Mouse (Mus musculus) stomach, postnatal 0 days (tissue): ENCODE measurements around the gene Fam92b. TPM values are rescaled to one million over a fixed set of nuclear protein-coding genes. Genes with fewer than 3 reads are reported as not detected.

ENCODE experiments used
- ATAC-seq: fragments of 200-750 bp; cut with Nextera tagmentation; 2 replicates; pipeline ENCODE4 v1.8.0; 2017; ENCODE audit not compliant: low FRiP score, low TSS enrichment
- DNase-seq: peaks from one replicate; pipeline ENCODE4 v3.0.0-alpha.2; 2016; ENCODE audit warnings: low spot score
- H3K27ac ChIP-seq: fragments of 300-500 bp; sonication (generic); replicated peaks from 2 replicates; pipeline ENCODE4 v1.5.1; 2014; ENCODE audit warnings: mild to moderate bottlenecking, control low read depth
- H3K27me3 ChIP-seq: fragments of 300-500 bp; sonication (generic); 2 replicates; pipeline ENCODE4 v1.6.1; 2014; ENCODE audit warnings: low read length; ENCODE audit not compliant: control insufficient read depth, insufficient read depth
- H3K36me3 ChIP-seq: fragments of 300-500 bp; sonication (generic); 2 replicates; pipeline ENCODE4 v1.6.1; 2014; ENCODE audit warnings: low read length, mixed read lengths; ENCODE audit not compliant: control insufficient read depth, insufficient read depth
- H3K4me1 ChIP-seq: fragments of 300-500 bp; sonication (generic); replicated peaks from 2 replicates; pipeline ENCODE4 v1.6.1; 2014; ENCODE audit warnings: antibody characterized with exemption; ENCODE audit not compliant: control insufficient read depth, insufficient read depth
- H3K4me2 ChIP-seq: fragments of 300-500 bp; sonication (generic); replicated peaks from 2 replicates; pipeline ENCODE4 v1.6.1; 2014; ENCODE audit warnings: low read depth, mild to moderate bottlenecking, control low read depth, moderate library complexity
- H3K4me3 ChIP-seq: fragments of 300-500 bp; sonication (generic); 2 replicates; pipeline ENCODE4 v1.5.1; 2014; ENCODE audit warnings: low read depth, low read length, control low read depth
- H3K9ac ChIP-seq: fragments of 300-500 bp; sonication (generic); 2 replicates; pipeline ENCODE4 v1.6.1; 2014; ENCODE audit warnings: mild to moderate bottlenecking, low read length, control low read depth, mixed read lengths
- H3K9me3 ChIP-seq: fragments of 300-500 bp; sonication (generic); 2 replicates; pipeline ENCODE4 v1.6.1; 2016; ENCODE audit warnings: low read length; ENCODE audit not compliant: control insufficient read depth
- CTCF ChIP-seq: IDR thresholded peaks from 2 replicates; pipeline ENCODE4 v1.5.1; 2016; ENCODE audit warnings: antibody characterized with exemption, low read depth, mild to moderate bottlenecking, moderate library complexity
- EP300 ChIP-seq: optimal IDR thresholded peaks from 2 replicates; pipeline ENCODE3; 2016; ENCODE audit warnings: antibody characterized with exemption
- WGBS: fragments of 180-500 bp; shearing (Covaris S2); extraction: QIAGEN DNeasy Blood & Tissue Kit; methylation state at CpG from one replicate; pipeline ENCODE4 v1.1.7; 2014; 5-methylcytosine and 5-hydroxymethylcytosine counted together
- polyA plus RNA-seq: library from polyadenylated mRNA; unstranded; fragments of >200 nt; fragmentation: Nextera tagmentation; extraction: Ambion mirVana; gene quantifications from 2 replicates; pipeline ENCODE4 v1.2.1, GENCODE M21; 2015

Gene Fam92b
- polyA plus RNA-seq, 1 experiment from 2014 or later: 0.18 TPM

DNA sequence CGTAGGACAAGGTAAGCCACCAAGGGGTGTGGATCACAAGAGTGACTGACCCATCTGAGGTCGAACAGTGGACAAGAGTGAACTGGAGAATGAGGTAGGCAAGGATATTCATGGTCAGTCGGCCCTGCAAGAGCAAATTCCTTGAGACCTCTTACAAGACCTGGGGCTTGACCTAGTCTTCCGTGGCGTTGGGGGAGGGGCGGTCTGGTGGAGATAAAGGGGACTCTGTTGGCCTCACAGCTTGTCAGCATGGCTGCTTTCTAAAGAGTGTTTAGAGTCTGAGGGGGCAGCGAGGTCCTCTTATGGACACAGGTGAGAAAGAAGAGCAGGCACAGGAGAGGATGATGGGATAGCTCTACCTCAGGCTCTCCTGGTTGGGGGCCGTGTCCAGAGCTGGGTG lies 8.1 kb downstream of the Fam92b start:
- Histone ChIP-seq H3K36me3 (no peaks in the 10 kb centered on the region), H3K27ac (no peak overlapping the region), H3K9ac (no peak overlapping the region), H3K4me1 (no peaks in the 10 kb centered on the region), H3K27me3 (no peaks in the 10 kb centered on the region), H3K4me3 (no peak overlapping the region), H3K9me3 (no peaks in the 10 kb centered on the region), H3K4me2 (no peak overlapping the region)
- ATAC-seq (no peak), DNase-seq (no peak)
- TF ChIP-seq CTCF (no peak), EP300 (no peak)
- WGBS: 54% methylated on average over 8 of the region's 8 CpGs

GRCm38 (mm10) chr8:120167821-120168220 lies 9.4 kb downstream of the Fam92b start:
- Histone ChIP-seq H3K27me3 (no peaks in the 10 kb centered on the region), H3K4me2 (no peak overlapping the region), H3K9me3 (no peaks in the 10 kb centered on the region), H3K36me3 (no peaks in the 10 kb centered on the region; the same call in 1 of the 2 replicates), H3K4me1 (no peaks in the 10 kb centered on the region), H3K4me3 (no peak overlapping the region), H3K9ac (no peak overlapping the region), H3K27ac (no peak overlapping the region)
- no peak for TF ChIP-seq EP300
- TF ChIP-seq CTCF: no peak
- DNase-seq (no peak), ATAC-seq (no peak)
- WGBS: 33% methylated on average over 5 of the region's 5 CpGs

- Histone ChIP-seq H3K4me2 (no peak overlapping the region), H3K9ac (no peak overlapping the region), H3K4me3 (no peak overlapping the region), H3K9me3 (no peaks in the 10 kb centered on the region), H3K36me3 (no peaks in the 10 kb centered on the region; the same call in 1 of the 2 replicates), H3K27me3 (no peaks in the 10 kb centered on the region), H3K4me1 (no peaks in the 10 kb centered on the region), H3K27ac (no peak overlapping the region)
- no peak for TF ChIP-seq EP300
- TF ChIP-seq CTCF: no peak
- no peak for ATAC-seq
- no peak for DNase-seq
- 80% methylated on average over 8 of the region's 8 CpGs for WGBS
Observed at GRCm38 (mm10) chr8:120167136-120167535, 10.1 kb downstream of the Fam92b start.

DNA sequence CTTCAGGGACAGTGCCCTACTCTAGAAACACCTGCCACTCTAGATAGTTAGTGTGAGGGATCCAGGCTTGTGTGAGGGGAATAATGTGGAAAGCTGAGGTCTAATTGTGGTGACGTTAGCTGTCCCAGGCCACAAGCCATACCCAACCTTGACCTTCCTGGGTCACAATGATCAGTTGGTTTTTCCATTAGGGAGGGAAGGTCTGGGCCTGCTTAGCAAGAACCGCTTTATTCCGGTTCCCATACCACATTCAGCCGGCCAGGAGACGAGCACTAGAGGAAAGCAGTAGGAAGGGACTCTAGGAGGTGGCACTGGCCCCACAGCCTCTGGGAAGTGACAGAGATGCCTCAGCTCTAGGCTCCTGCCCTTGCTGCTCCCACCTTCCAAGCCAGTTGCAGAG lies 13.2 kb downstream of the Fam92b start:
- H3K9me3 ChIP-seq: no peaks in the 10 kb centered on the region
- no peak overlapping the region for H3K4me2 ChIP-seq
- no peak for TF ChIP-seq EP300
- no peak for TF ChIP-seq CTCF
- H3K4me1 ChIP-seq: no peaks in the 10 kb centered on the region
- no peak overlapping the region for H3K9ac ChIP-seq
- no peaks in the 10 kb centered on the region; the same call in 1 of the 2 replicates for H3K36me3 ChIP-seq
- H3K27ac ChIP-seq: no peak overlapping the region
- no peaks in the 10 kb centered on the region for H3K27me3 ChIP-seq
- 92% methylated on average over 5 of the region's 5 CpGs for WGBS
- ATAC-seq (0 out of 2 replicates have a peak, but pooled peaks have one; percentile 17), DNase-seq (no peak)
- no peak overlapping the region for H3K4me3 ChIP-seq

- no peaks in the 10 kb centered on the region for H3K9me3 ChIP-seq
- H3K27ac ChIP-seq: no peak overlapping the region
- TF ChIP-seq EP300: no peak
- no peak for TF ChIP-seq CTCF
- H3K4me2 ChIP-seq: no peak overlapping the region
- H3K36me3 ChIP-seq: no peaks in the 10 kb centered on the region; the same call in 1 of the 2 replicates
- H3K4me1 ChIP-seq: no peaks in the 10 kb centered on the region
- H3K9ac ChIP-seq: no peak overlapping the region
- ATAC-seq (no peak), DNase-seq (no peak)
- 62% methylated on average over 8 of the region's 8 CpGs for WGBS
- H3K27me3 ChIP-seq: no peaks in the 10 kb centered on the region
- H3K4me3 ChIP-seq: no peak overlapping the region
Observed at GRCm38 (mm10) chr8:120163376-120163775, 13.9 kb downstream of the Fam92b start.

DNA sequence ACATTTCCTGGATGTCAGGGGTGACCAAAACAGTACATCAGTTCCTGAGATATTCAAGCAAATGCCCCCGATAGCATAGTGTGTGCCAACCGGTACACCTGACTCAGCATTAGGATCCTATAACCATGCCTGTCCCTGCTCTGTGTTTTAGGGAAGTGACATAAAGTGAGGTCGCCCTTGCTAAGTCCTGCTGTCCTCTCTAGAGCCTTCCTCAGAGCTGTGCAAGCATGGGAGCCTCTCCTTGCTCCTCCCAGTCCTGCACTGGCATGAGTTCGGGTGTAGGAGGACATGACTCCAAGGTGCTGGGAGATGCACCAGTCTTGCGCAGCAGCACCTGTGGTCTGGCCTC lies 14.9 kb downstream of the Fam92b start:
- H3K27me3 ChIP-seq: no peaks in the 10 kb centered on the region
- no peaks in the 10 kb centered on the region for H3K9me3 ChIP-seq
- WGBS: 73% methylated on average over 5 of the region's 5 CpGs
- ATAC-seq: no peak
- no peak overlapping the region for H3K27ac ChIP-seq
- H3K36me3 ChIP-seq: no peaks in the 10 kb centered on the region; the same call in 1 of the 2 replicates
- TF ChIP-seq CTCF (no peak), EP300 (no peak)
- H3K4me1 ChIP-seq: no peaks in the 10 kb centered on the region
- no peak for DNase-seq
- no peak overlapping the region for H3K9ac ChIP-seq
- H3K4me3 ChIP-seq: no peak overlapping the region
- H3K4me2 ChIP-seq: no peak overlapping the region
